Mouse (Mus musculus): Measurements from ENCODE around the gene Tshz2. TPM values are rescaled to one million over a fixed set of nuclear protein-coding genes. Genes with fewer than 3 reads are reported as not detected.
A peak's percentile ranks its signal among the peaks of the same experiment; 100 is the strongest.

Tshz2 gene
- total RNA-seq, 1 experiment from 2014 or later: not detected

DNA sequence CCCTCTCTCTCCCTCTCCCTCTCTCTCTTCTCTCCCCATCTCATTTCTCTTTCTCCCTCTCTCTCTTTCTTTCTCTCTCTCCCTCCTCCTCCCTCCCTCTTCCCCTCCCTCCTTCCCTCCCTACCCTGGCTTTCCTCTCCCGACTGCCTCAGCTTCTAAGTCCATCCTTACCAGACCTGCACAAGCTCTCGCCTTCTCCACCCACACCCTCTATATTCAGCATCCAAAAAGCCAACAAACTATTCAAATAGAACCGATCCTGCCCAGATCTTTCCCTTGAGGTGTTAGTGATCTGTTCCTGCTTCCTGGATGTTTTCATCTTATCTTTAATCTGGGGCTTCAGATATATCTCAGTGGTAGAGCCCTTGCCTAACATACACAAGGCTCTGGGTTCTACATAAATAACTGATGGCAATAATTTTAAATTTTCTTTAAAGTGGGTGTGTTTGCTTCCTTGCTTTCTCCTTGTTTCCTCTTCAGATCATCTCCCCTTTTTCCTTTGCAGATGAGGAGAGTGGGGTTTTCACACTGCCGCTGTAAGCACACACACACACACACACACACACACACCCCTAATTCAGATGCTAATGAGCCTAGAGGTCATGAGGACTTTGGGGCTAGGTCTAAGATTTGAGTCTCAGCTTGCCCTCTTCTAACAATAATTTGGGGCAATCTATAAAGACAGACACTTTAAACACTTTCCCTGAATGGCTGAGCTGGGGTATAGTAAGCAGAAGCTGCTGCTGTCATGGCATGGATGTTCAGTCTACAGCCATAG lies 226.5 kb downstream of the Tshz2 start:
- ATAC-seq (replicated peaks in 1 of 2; ENCODE audit: insufficient read depth in 1 of 2, low FRiP score in 2 of 2, low TSS enrichment in 1 of 2, low read depth in 1 of 2, poor library complexity in 2 of 2, severe bottlenecking in 2 of 2): no peak

DNA sequence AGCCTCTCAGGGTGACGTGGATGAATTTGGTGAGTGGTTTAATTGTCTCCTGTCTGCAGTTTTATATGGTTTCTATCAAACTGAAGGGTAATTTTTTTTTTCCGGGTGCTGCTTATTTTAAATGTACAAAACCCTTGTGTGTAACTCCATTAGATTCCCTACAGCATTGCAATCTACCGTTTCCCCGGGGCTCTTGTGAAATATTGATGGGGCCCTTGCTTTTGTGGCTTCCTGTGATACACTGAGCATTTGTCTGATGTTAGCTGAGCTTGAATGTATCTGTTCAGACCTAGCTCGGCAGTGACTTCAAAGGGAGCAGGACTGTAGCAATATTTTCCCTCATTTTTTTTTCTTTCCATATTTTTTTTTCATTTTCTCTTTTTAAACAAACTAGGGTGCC lies 228.1 kb downstream of the Tshz2 start:
- ATAC-seq (replicated peaks in 1 of 2; ENCODE audit: insufficient read depth in 1 of 2, low FRiP score in 2 of 2, low TSS enrichment in 1 of 2, low read depth in 1 of 2, poor library complexity in 2 of 2, severe bottlenecking in 2 of 2): no peak

DNA sequence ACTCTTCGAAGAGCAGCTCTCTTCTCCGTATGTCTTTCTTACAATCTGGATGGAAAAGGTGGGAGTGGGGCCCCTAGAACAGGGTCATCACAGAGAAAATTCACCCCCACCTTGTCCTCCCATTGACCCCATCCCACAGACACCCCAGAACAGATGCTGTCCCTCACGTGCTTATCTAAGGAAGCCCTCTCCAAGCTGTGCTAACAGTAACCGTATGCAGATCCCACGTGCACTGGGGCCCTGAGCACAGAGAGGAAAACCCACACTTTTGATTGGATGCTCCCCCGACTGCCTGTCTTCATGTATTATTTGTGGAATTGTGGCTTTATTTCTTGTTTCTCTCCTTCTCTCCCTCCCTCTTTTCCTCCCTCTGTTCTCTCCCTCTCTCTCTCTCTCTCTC lies 229.9 kb downstream of the Tshz2 start:
- ATAC-seq (replicated peaks in 1 of 2; ENCODE audit: insufficient read depth in 1 of 2, low FRiP score in 2 of 2, low TSS enrichment in 1 of 2, low read depth in 1 of 2, poor library complexity in 2 of 2, severe bottlenecking in 2 of 2): no peak

DNA sequence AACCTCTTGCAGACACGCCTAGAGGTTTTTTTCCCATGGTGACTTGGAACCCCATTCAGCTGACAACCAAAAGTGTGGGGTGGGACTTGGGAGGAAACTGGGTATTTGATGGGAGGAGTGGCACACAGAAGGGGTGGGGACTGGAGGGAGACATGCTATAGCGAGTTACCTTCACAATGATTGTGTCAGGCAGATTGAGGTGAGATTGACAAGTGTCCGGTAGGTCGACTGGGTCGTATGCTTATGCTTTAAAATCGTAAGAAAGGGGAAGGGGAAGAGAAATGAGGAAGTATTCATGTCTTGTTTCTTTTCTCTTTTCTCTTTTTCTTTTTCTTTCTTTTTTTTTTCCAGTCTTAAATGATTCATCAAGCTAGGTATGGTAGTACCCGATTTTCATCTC lies 236.7 kb downstream of the Tshz2 start:
- no peak for ATAC-seq (replicated peaks in 1 of 2; ENCODE audit: insufficient read depth in 1 of 2, low FRiP score in 2 of 2, low TSS enrichment in 1 of 2, low read depth in 1 of 2, poor library complexity in 2 of 2, severe bottlenecking in 2 of 2)

DNA sequence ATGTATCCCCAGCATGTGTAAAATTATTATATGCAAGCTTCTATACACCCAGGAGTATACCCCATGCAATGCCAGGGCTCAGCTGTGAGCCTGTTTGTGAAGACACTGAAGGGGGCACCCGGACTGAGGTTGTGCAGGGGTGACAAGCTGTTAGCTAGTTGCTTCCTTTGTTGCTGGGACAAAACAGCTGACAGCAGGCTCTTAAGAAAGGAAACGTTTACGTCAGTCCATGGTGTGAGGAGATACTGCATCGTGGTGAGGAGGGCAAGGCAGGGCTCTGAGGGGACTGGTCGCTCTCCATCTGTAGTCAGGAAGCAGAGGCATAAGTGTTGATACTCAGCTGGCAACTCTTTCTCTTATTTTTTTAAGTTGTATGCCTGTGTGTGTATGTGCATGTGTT lies 237.7 kb downstream of the Tshz2 start:
- ATAC-seq (replicated peaks in 1 of 2; ENCODE audit: insufficient read depth in 1 of 2, low FRiP score in 2 of 2, low TSS enrichment in 1 of 2, low read depth in 1 of 2, poor library complexity in 2 of 2, severe bottlenecking in 2 of 2): no peak

DNA sequence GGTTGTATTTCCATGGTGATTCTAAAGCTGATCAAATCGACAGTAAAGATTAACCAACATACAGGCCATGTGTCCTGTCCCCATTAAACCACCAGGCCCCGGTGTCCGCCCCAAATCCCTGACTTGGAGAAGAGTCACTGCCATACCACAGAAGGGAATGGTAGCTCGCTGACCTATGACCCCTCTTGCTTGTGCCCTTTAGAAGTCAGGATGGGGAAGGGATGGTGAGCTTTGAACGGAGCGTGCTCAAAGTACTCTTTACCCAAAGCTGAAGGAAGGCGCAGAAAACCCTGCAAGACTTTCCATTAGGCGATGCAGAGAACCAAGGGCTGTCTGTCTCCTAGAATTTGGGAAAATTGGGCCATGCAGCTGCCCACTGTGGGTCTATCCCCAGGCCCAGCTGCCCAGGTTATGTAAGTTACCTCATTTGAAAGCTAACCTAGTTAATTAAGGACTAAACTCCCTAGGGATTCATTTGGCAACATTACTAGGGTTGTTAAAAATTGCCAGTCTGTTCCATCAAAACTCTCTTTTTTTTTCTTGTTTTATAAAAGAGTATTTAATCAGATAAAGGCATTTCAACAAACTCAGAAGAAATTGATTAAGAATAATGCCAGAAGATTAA lies 238.7 kb downstream of the Tshz2 start:
- no peak for ATAC-seq (replicated peaks in 1 of 2; ENCODE audit: insufficient read depth in 1 of 2, low FRiP score in 2 of 2, low TSS enrichment in 1 of 2, low read depth in 1 of 2, poor library complexity in 2 of 2, severe bottlenecking in 2 of 2)

DNA sequence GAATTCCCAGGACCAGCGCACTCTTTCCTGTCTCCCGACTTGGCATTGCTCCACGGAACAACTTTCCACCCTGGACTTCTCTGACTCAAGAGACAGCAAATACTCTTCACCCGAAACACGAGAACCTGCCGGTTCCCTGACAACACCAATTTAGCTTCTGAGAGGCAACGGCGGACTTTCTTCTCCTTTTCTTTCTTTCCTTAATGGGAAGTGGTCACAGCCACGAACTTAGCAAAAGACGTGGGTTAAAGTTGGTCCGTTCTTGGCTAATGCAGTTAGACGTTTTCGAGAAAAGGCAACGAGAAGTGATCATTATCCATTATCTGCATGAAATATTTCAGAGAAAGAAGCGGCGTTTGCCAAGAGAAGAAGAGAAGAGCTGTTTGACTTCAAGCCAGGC lies 240.6 kb downstream of the Tshz2 start:
- 0 out of 4 replicates have a peak, but pooled peaks of 1 of the 2 experiments have one; percentile 13 for ATAC-seq (replicated peaks in 1 of 2; ENCODE audit: insufficient read depth in 1 of 2, low FRiP score in 2 of 2, low TSS enrichment in 1 of 2, low read depth in 1 of 2, poor library complexity in 2 of 2, severe bottlenecking in 2 of 2)

DNA sequence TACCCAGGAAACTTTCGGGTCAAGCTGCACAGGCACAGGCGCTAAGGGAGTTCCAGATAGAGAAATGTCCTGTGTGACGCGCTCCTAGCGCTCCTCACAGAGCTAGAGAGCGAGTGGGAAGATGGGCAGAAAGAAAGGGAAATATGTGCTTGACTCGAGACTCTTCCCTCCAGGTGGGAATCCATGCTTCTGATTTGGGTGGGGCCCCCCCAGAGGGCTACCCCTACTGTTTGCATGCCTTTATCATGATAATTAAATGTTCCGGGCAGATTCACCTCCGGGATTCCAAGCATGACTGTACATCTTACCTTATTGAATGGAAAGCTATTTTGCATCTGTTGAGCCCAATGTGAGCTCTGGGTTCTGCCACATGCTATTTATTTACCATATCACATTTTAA lies 255.1 kb downstream of the Tshz2 start:
- no peak for ATAC-seq (replicated peaks in 1 of 2; ENCODE audit: insufficient read depth in 1 of 2, low FRiP score in 2 of 2, low TSS enrichment in 1 of 2, low read depth in 1 of 2, poor library complexity in 2 of 2, severe bottlenecking in 2 of 2)

DNA sequence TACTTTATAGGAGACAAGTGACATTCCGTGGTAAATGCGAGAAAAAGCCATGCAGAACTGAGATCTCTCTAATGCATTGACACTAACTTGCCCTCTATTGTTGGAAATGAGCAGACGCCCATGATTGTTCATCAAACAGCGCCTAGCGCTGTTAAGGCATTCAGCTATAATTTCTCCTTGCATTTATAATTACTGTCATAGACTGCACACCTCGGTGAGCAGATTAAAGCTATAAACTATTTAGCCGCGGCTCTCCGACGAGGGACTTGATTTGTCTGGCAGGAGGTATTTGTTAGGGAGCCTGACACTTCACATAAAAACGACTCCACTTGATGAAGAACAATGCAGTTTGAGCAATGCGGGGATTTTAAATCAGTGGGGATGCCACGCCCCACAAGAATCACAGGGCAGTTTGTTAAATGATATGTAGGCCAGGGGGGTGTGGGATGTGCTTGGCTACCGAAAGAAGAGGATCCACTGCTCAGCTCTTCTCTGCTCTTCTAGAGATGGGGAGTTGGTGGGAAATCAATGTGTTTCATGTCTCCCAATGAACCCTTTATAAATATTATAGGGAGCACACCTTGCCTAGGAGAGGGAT lies 259.7 kb downstream of the Tshz2 start:
- no peak for ATAC-seq (replicated peaks in 1 of 2; ENCODE audit: insufficient read depth in 1 of 2, low FRiP score in 2 of 2, low TSS enrichment in 1 of 2, low read depth in 1 of 2, poor library complexity in 2 of 2, severe bottlenecking in 2 of 2)

DNA sequence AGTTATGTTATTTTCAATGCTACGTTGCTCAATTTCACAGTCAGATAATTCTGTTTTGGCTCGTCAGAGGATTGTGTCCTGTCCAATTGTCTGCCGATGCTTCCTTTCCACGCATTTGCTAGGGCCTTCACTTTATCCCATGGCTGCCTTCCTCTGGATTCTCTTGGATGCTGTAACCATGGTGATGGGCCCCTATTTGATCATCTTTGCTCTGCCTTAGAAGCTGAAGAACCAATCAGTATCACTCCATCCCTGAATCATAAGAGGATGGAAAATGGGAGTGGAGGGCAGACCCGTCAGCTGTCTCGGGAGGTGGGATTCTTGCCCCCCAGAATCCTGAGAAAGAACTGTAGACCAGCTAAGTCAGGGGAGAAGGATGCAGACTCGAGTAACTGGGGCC lies 270.1 kb downstream of the Tshz2 start:
- ATAC-seq (replicated peaks in 1 of 2; ENCODE audit: insufficient read depth in 1 of 2, low FRiP score in 2 of 2, low TSS enrichment in 1 of 2, low read depth in 1 of 2, poor library complexity in 2 of 2, severe bottlenecking in 2 of 2): no peak

DNA sequence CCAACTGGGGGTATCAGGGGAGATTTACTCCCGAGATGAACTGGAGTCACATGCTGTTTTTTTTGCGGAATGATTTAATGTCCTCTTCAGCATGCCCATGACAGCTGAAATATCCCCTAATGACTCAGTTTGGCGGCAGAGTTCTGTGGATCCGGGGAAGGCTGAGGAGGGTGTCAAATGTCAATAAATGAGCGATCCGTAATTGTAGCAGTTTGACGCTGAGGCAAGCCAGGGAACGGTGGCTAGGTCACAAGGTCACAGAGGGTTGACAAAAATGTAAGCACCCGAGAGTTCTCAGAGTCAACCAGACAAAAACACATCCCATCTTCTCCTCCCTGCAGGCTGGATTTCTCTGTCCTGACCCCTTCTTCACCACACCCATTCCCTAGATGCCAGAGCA lies 273.6 kb downstream of the Tshz2 start:
- ATAC-seq (replicated peaks in 1 of 2; ENCODE audit: insufficient read depth in 1 of 2, low FRiP score in 2 of 2, low TSS enrichment in 1 of 2, low read depth in 1 of 2, poor library complexity in 2 of 2, severe bottlenecking in 2 of 2): no peak

DNA sequence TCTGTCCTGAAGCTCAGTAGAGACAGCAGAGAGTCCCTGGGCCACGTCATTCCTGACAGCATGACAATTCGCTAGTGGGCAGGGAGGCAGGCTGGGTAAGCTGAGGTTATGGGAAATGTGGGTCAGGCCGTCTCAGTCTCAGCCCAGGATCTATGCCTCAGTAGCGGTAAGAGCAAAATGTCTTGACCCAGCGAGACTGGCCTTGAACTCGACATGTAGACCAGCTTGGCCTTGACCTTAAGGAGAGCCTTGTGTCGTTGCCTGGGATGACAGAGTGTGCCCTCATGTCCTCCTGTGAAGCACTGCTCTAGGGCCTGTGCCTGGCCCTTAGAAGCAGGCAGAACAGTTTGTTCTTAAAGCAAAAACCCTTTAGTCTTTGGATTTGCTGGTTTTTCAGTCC lies 275.2 kb downstream of the Tshz2 start:
- no peak for ATAC-seq (replicated peaks in 1 of 2; ENCODE audit: insufficient read depth in 1 of 2, low FRiP score in 2 of 2, low TSS enrichment in 1 of 2, low read depth in 1 of 2, poor library complexity in 2 of 2, severe bottlenecking in 2 of 2)

DNA sequence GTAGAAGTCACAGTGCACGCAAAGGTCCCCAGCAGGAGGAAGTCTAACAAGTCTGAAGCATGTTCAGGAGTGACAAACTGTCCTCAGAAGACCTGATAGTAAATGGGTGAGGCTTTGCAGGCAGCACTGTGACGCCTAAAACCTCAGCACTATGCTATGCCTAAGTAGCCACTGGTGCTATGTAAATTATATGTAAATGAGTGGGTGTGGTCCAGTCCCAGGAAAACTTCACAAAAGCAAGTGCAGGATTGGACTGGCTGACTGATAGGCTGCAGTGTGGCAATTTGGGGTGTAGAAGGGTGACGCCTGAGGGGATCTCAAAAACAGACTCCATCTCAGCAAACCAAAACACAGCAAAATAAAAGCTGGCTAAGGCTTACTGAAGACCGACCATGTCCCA lies 277.8 kb downstream of the Tshz2 start:
- ATAC-seq (replicated peaks in 1 of 2; ENCODE audit: insufficient read depth in 1 of 2, low FRiP score in 2 of 2, low TSS enrichment in 1 of 2, low read depth in 1 of 2, poor library complexity in 2 of 2, severe bottlenecking in 2 of 2): no peak

DNA sequence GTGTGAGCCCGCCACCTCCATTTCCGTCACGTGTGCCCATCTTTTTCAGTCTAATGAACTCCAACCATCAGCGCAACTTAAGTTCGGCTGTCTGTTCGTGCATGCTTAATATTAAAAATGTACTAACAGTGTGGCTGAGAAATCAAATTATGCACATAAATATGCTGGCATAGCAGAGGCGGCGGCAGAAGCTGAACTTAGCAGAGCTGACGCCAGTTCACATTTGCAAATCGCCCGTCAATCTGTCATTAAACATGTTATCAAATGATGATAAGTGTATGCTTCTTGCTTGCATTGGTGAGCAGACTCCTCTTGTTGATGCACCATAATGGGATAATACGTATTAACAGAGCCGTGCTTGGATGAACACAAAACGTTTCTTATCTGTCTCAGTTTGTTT lies 280.0 kb downstream of the Tshz2 start:
- no peak for ATAC-seq (replicated peaks in 1 of 2; ENCODE audit: insufficient read depth in 1 of 2, low FRiP score in 2 of 2, low TSS enrichment in 1 of 2, low read depth in 1 of 2, poor library complexity in 2 of 2, severe bottlenecking in 2 of 2)

DNA sequence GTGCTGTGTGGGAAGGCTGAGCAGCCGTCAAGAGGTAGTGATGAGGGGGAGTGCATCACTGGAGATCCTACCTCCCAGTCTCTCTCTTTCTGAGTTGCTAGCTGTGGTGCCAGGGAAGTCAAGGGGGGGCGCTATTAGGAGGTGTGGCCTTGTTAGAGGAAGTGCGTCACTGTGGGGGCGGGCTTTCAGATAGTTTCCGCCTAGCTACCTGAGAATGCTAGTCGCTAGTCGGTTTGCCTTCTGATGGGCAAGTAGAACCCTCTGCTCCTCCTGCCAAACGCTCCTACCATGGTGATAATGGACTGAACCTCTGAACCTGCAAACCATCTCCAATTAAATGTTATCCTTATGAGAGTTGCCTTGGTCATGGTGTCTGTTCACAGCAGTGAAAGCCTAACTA lies 282.1 kb downstream of the Tshz2 start:
- no peak for ATAC-seq (replicated peaks in 1 of 2; ENCODE audit: insufficient read depth in 1 of 2, low FRiP score in 2 of 2, low TSS enrichment in 1 of 2, low read depth in 1 of 2, poor library complexity in 2 of 2, severe bottlenecking in 2 of 2)

DNA sequence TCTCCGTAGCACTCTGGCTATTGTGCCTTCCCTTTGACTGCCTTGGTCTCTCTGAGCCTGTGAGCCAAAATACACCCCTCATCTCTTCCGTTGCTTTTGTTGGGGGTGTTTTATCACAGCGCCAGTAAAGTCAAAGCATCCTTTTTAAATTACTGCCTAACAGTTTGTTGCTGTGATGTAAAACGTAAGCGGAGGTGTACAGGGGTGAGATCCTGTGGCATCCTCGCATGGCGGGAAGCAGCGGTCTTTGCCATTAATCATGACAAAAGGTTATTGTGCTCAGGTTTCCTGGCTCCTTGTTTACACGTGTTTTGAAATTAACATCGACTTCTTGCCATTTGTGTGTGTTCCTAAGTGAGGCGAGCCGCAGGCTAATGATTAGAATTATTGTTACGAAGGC lies 282.5 kb downstream of the Tshz2 start:
- ATAC-seq (replicated peaks in 1 of 2; ENCODE audit: insufficient read depth in 1 of 2, low FRiP score in 2 of 2, low TSS enrichment in 1 of 2, low read depth in 1 of 2, poor library complexity in 2 of 2, severe bottlenecking in 2 of 2): no peak

DNA sequence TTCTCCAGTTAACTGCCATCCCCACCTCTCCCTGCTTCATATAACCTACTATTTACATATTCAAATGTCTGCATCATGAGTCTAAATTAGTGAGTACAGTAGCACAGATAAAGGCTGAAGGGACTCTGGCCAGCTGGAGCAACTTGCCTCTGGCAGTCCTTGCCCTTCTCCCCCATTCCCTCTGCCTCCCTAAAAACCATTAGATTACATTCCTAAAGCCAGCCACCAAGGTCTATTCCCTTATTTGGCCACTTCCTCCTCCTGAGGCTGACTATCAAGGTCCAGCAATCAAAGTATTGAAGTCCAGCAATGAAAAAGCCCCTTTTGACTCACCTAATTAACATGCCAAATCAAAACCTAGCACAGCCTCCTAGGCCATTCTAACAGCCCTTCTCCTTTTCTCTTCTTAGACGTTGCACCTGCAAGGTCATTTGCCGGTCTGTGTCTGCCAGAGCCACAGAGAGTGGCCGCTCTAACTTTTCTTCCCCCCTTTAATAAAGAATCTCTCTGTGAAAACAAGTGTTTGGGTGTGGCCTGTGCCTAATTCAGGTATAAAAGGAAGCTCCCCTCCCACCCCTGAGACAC lies 286.4 kb downstream of the Tshz2 start:
- no peak for ATAC-seq (replicated peaks in 1 of 2; ENCODE audit: insufficient read depth in 1 of 2, low FRiP score in 2 of 2, low TSS enrichment in 1 of 2, low read depth in 1 of 2, poor library complexity in 2 of 2, severe bottlenecking in 2 of 2)

DNA sequence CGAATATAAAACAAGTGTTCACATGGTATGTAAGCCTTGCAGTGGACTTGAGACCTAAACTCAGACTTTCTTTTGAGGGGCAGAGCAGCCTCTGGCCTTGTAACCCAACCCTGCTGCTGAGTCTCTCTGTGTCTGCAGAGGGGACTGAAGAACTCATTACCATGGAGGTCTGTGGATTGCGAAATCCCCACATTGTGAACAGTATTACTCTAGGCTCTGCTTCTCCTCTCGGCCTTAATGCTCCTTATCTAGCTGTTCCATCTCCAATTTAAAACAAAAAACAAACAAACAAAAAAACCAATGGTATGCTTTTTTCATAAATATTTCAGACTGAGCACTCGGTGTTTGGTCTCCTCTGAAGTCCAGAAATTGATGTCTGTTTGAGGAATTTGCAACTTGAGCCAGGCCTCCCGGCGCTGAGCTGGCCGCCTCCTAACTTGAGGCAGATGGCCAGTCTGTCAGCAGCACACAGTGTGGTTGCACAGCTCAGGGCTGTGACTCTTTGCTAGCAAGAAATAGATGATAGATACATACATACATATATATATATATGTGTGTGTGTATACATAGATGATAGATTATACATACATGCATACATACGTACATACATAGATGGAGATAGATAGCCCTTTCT lies 291.5 kb downstream of the Tshz2 start:
- no peak for ATAC-seq (replicated peaks in 1 of 2; ENCODE audit: insufficient read depth in 1 of 2, low FRiP score in 2 of 2, low TSS enrichment in 1 of 2, low read depth in 1 of 2, poor library complexity in 2 of 2, severe bottlenecking in 2 of 2)

Measured in hematopoietic stem cell, adult 5-6 weeks (primary cell).